Mouse (Mus musculus): ENCODE results near the gene Pbsn. TPM values are rescaled to one million over a fixed set of nuclear protein-coding genes. Genes with fewer than 3 reads are reported as not detected.
"Not testable (repeated sequence)": the region's sequence is repeated elsewhere in the genome, so short reads cannot be mapped to it uniquely, and the experiment has no call there.

Gene Pbsn
- polyA plus RNA-seq (2012; rRNA removed), result not detected in 2 replicates

DNA sequence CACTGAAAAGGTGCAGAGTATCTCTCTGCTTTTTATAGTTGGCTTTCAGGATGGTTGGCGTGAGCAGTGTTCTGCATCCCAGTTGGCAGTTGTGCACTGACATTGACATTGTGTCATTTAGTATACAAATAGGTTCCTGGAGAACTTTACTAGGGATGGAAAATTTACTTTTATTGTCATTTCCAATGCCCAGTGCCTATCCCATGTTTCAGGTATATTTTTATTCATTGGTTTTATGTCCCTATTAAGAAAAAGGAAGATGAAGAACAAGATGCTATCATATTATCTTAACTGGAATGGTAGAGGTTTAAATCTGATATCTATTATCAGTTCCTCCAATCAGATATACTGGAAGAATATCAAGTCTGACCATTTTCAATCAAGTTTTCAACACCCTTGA lies at the start of gene Pbsn:
Gene Pbsn (minus strand): TSS at position 101 of the 400 bp plus-strand sequence.
- TF ChIP-seq POLR2A (IDR thresholded peaks at IDR 0.05; ENCODE audit: control insufficient read depth, extremely low read depth, insufficient read depth, low read length, poor library complexity) (no peak), CTCF (IDR thresholded peaks at IDR 0.05; ENCODE audit: borderline replicate concordance, control insufficient read depth, extremely low read depth, insufficient read depth, low read length, poor library complexity) (no peak)
- no peak for DNase-seq
- Histone ChIP-seq H3K27me3 (ENCODE audit: control insufficient read depth, insufficient read depth, low read length) (no peaks in the 10 kb centered on the region), H3K36me3 (ENCODE audit: control insufficient read depth, insufficient read depth, low read length) (no peaks in the 10 kb centered on the region), H3K4me3 (ENCODE audit: control insufficient read depth, insufficient read depth, low read length) (no peak within 1 kb of the TSS), H3K4me1 (replicated peaks; ENCODE audit: control insufficient read depth, insufficient read depth, low read length) (no peaks in the 10 kb centered on the region), H3K27ac (ENCODE audit: control insufficient read depth, insufficient read depth, low read length) (no peak within 1 kb of the TSS)
- WGBS, result 96% methylated on average over 1 of the region's 1 CpGs

DNA sequence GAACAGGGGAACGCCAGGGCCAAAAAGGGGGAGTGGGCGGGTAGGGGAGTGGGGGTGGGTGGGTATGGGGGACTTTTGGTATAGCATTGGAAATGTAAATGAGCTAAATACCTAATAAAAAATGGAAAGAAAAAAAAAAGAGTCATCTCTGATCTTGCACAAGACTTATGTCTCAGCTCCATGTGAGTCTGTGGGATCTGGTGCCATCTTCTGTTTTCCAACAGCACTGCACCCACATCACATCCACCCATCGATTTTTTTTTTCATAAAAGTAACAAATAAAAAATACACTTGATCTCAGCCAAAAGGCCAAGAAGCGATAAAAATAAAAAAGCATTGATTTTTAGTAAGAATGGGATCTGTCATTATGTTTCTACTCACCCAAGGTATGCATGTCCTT lies 26.6 kb upstream of the Pbsn start:
- H3K4me3 ChIP-seq (ENCODE audit: control insufficient read depth, insufficient read depth, low read length); H3K4me1 ChIP-seq (replicated peaks; ENCODE audit: control insufficient read depth, insufficient read depth, low read length); H3K27me3 ChIP-seq (ENCODE audit: control insufficient read depth, insufficient read depth, low read length); H3K27ac ChIP-seq (ENCODE audit: control insufficient read depth, insufficient read depth, low read length); H3K36me3 ChIP-seq (ENCODE audit: control insufficient read depth, insufficient read depth, low read length); DNase-seq: not testable (repeated sequence)
- 28% methylated on average over 2 of the region's 4 CpGs for whole genome bisulfite sequencing

DNA sequence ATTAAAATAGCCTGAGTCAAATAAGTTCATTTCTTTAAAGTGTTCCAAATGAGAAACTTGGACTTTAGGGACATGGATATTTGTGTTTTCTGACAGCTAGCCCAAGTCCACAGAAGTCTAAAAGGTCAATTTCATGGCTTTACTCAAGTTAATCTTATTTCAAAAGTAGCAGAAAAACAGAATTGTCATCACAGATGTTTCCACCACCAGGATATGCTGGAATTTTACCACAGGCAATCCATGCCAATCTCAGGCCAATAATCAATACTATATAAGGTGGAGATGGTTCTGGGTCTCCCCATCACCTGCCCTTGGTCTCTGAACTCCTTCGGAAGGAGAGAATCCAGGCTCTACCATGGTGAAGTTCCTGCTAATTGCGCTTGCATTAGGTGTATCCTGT lies 11.0 kb upstream of the Pbsn start, which contains the start of gene Gm14744:
Gene Gm14744 (plus strand): TSS at position 301 of the 400 bp plus-strand sequence.
- H3K36me3 ChIP-seq (ENCODE audit: control insufficient read depth, insufficient read depth, low read length); H3K27me3 ChIP-seq (ENCODE audit: control insufficient read depth, insufficient read depth, low read length); H3K27ac ChIP-seq (ENCODE audit: control insufficient read depth, insufficient read depth, low read length); H3K4me3 ChIP-seq (ENCODE audit: control insufficient read depth, insufficient read depth, low read length); DNase-seq; H3K4me1 ChIP-seq (replicated peaks; ENCODE audit: control insufficient read depth, insufficient read depth, low read length): not testable (repeated sequence)
- WGBS, result 92% methylated on average over 2 of the region's 2 CpGs

DNA sequence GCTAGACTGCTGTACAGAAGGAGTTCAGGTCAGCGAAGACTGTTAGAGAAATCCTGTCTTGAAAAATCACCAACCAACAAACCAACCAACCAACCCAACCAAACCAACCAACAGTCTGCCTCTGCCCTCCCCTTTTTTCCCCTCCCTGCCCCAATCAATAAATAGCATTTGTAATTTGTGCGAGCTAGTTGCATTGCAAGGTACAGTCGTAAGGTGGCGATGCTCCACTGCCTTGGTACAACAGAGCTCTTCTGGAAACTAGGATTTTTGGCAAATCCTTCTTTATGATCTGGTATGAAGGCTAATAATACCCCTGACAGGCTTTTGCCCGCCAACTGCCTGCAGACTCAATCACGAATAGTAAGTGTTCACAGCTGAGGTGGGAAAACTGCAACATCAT lies 41.4 kb downstream of the Pbsn start:
- H3K36me3 ChIP-seq (ENCODE audit: control insufficient read depth, insufficient read depth, low read length), result no peaks in the 10 kb centered on the region
- DNase-seq, result no peak
- H3K4me3 ChIP-seq (ENCODE audit: control insufficient read depth, insufficient read depth, low read length), result no peak overlapping the region
- H3K4me1 ChIP-seq (replicated peaks; ENCODE audit: control insufficient read depth, insufficient read depth, low read length), result 0 out of 2 replicates have a peak, but pooled peaks cover 3% of the 10 kb centered on the region
- no peak overlapping the region for H3K27ac ChIP-seq (ENCODE audit: control insufficient read depth, insufficient read depth, low read length)
- no peaks in the 10 kb centered on the region for H3K27me3 ChIP-seq (ENCODE audit: control insufficient read depth, insufficient read depth, low read length)
- WGBS, result 67% methylated on average over 6 of the region's 6 CpGs
- no peak for TF ChIP-seq POLR2A (IDR thresholded peaks at IDR 0.05; ENCODE audit: control insufficient read depth, extremely low read depth, insufficient read depth, low read length, poor library complexity)
- no peak for TF ChIP-seq CTCF (IDR thresholded peaks at IDR 0.05; ENCODE audit: borderline replicate concordance, control insufficient read depth, extremely low read depth, insufficient read depth, low read length, poor library complexity)

DNA sequence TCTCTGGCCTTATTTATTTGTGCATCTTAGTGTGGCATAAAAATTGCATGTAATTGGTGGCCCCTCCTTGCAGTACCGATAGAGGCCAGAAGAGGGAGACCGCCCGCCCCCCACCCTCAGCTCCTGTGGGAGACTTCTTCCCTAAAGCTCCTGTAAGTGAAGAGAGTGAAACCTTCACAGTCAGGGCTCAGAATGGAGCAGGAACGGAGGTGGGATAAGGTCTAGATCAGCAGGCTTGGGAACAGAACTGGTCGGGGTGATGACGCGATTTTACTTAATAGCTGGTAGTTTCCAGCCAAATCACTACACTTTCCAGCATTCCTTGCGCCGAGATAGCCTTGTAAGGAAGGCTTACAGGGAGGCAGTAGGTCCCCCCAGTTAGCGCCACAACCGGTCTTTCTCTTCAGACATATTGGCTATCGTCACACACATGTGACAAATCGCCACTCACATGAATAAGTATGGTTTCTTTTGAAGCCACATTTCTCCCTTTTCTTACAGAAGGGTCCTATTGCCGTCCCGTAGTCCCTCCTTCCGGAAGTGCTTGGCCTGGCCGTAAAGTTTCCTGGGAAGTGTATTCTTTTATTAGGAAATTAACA lies 42.7 kb downstream of the Pbsn start:
- TF ChIP-seq POLR2A (IDR thresholded peaks at IDR 0.05; ENCODE audit: control insufficient read depth, extremely low read depth, insufficient read depth, low read length, poor library complexity) (no peak), CTCF (IDR thresholded peaks at IDR 0.05; ENCODE audit: borderline replicate concordance, control insufficient read depth, extremely low read depth, insufficient read depth, low read length, poor library complexity) (peak; percentile 74; the same call in 1 of the 2 replicates)
- WGBS, result 9% methylated on average over 16 of the region's 17 CpGs
- DNase-seq, result peak; percentile 11

DNA sequence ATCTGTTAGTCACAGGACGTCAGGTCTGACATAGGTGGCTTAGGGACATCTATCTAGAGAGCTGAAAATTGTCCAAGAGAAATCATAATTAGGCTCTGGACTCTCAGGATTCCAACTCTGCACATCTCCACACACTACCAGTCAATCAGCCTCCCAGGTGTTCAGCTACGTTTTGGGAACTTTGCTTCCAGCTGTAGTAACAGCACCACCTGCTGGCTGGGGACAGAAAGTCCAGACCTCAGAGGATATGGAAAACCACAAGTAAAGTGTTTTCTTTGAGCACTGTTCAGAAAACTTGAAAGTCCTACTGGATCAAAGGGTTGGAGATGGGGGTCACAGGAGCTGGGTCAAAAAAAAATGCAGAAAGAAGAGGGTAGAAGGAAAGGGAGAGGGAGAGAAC lies 44.8 kb downstream of the Pbsn start:
- Histone ChIP-seq H3K4me1 (replicated peaks; ENCODE audit: control insufficient read depth, insufficient read depth, low read length) (0 out of 2 replicates have a peak, but pooled peaks cover 3% of the 10 kb centered on the region), H3K27ac (ENCODE audit: control insufficient read depth, insufficient read depth, low read length) (no peak overlapping the region), H3K27me3 (ENCODE audit: control insufficient read depth, insufficient read depth, low read length) (no peaks in the 10 kb centered on the region), H3K4me3 (ENCODE audit: control insufficient read depth, insufficient read depth, low read length) (no peak overlapping the region), H3K36me3 (ENCODE audit: control insufficient read depth, insufficient read depth, low read length) (no peaks in the 10 kb centered on the region)
- TF ChIP-seq POLR2A (IDR thresholded peaks at IDR 0.05; ENCODE audit: control insufficient read depth, extremely low read depth, insufficient read depth, low read length, poor library complexity) (no peak), CTCF (IDR thresholded peaks at IDR 0.05; ENCODE audit: borderline replicate concordance, control insufficient read depth, extremely low read depth, insufficient read depth, low read length, poor library complexity) (no peak)
- WGBS, result 31% methylated on average over 2 of the region's 2 CpGs
- DNase-seq, result peak; percentile 45

More for the DNA sequence above, 42.7 kb downstream of the Pbsn start:
- Histone ChIP-seq H3K27ac (ENCODE audit: control insufficient read depth, insufficient read depth, low read length) (no peak overlapping the region; the same call in 1 of the 2 replicates), H3K4me1 (replicated peaks; ENCODE audit: control insufficient read depth, insufficient read depth, low read length) (0 out of 2 replicates have a peak, but pooled peaks cover 3% of the 10 kb centered on the region), H3K36me3 (ENCODE audit: control insufficient read depth, insufficient read depth, low read length) (no peaks in the 10 kb centered on the region), H3K4me3 (ENCODE audit: control insufficient read depth, insufficient read depth, low read length) (peak overlapping the region; percentile 38), H3K27me3 (ENCODE audit: control insufficient read depth, insufficient read depth, low read length) (no peaks in the 10 kb centered on the region)

DNA sequence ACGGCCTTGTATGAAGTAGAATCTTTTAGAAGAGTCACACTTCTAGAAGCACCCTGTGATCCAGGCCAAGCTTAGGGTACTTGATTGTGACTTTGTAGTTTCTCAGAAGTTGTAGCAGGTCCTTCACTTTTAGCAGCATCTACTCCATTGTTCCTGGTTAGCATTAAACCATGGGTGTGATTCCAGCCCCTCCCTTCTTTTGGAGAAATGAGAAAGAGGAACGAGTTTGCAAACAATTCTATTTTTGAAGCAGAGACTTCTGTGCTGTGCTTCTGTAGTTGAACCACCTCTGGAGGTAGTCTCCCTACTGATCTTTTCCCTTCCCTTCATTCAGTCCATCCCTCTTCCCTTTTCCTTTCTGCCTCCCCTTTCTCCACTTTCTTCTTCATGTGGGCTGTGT lies 51.1 kb downstream of the Pbsn start:
- Histone ChIP-seq H3K27me3 (ENCODE audit: control insufficient read depth, insufficient read depth, low read length) (no peaks in the 10 kb centered on the region), H3K27ac (ENCODE audit: control insufficient read depth, insufficient read depth, low read length) (no peak overlapping the region), H3K4me3 (ENCODE audit: control insufficient read depth, insufficient read depth, low read length) (no peak overlapping the region), H3K4me1 (replicated peaks; ENCODE audit: control insufficient read depth, insufficient read depth, low read length) (no peaks in the 10 kb centered on the region), H3K36me3 (ENCODE audit: control insufficient read depth, insufficient read depth, low read length) (no peaks in the 10 kb centered on the region)
- 68% methylated on average over 2 of the region's 2 CpGs for WGBS
- no peak for DNase-seq
- TF ChIP-seq CTCF (IDR thresholded peaks at IDR 0.05; ENCODE audit: borderline replicate concordance, control insufficient read depth, extremely low read depth, insufficient read depth, low read length, poor library complexity), result no peak
- no peak for TF ChIP-seq POLR2A (IDR thresholded peaks at IDR 0.05; ENCODE audit: control insufficient read depth, extremely low read depth, insufficient read depth, low read length, poor library complexity)
